Mouse (Mus musculus): ENCODE measurements around the gene Gm17490. TPM values are rescaled to one million over a fixed set of nuclear protein-coding genes. Genes with fewer than 3 reads are reported as not detected.

Gene Gm17490
- polyA plus RNA-seq, 1 experiment, result not detected

DNA sequence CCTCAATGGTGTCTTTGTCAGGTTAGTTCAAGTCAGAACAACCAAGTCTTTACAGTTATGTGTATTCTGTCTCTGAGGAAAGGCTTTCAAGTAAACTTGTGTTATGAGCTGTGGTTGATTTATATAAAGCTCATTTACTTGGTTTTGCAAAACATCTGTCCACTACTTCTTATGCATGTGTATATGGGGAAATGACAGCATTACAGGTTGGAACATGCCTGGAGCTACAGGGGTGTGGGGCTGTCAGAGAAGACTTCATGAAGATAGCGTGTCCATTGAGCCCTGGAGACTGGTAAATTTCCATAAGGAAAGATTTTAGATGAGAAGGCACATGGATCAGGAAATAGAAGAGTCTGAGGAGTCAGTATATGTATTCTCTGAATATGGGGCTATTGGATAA is 18.0 kb upstream of the Gm17490 start:
- TF ChIP-seq GATA1 (IDR thresholded peaks at IDR 0.05; ENCODE audit: low read length), result no peak

DNA sequence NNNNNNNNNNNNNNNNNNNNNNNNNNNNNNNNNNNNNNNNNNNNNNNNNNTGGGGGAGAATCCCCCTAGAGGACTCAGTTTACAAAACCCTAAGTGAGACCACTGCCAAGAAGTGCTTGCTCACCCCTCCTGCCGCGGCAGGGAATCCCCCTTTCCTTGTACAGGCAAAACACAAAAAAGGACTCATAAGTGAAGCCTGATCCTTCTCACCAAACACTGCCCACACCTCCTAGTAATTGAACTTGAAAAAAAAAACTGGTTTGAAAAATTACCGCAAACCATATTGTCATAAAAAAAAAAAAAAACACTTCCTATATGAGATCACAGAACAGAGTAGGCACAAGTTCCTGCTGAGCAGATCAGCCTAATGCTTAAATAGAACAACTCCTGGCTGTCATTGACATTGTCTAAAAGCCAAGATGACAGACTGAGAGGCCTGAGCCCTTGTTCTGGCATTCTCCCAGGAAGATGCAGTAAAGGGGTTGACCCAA is 16.4 kb upstream of the Gm17490 start, which contains the start of gene Il2ra:
TSS of gene Il2ra (plus strand) at position 357 of the 491 bp plus-strand sequence.
- no peak for TF ChIP-seq GATA1 (IDR thresholded peaks at IDR 0.05; ENCODE audit: low read length)

DNA sequence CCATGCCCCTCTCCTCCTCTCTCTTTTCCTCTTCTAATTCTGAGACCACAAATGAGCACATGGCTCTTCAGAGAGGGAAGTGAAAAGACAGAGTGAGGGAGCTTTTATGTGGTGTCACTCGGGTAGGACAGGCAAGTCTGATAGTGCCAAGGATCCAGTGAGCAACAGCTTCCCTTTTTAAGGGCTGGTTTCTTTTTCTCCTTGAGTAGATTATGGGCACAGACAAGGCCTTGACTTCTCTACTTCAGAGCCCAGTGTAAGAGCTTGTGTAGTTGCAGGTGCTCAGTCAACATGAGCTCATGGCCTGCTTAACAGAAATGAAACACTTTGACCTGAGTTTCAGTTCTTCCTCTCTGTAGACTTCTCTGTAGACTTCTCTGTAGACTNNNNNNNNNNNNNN is 11.1 kb upstream of the Gm17490 start:
- no peak for TF ChIP-seq GATA1 (IDR thresholded peaks at IDR 0.05; ENCODE audit: low read length)

DNA sequence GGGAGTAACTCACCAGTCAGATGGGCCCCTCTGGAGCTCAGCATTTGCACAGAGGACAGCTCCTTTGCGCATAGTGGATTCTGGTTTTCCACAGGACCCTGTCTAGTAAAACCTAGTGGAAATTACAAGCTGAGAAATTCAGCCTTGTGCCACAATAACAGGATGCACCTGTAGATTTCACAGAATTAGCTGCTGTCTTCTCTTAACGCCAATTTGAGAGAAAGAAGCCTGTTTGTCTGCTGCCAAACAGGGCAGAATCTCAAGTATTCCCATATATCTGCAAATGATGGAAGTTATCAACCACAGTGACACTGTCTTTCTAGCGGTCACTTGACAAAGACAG is 10.0 kb upstream of the Gm17490 start:
- no peak for TF ChIP-seq GATA1 (IDR thresholded peaks at IDR 0.05; ENCODE audit: low read length)

DNA sequence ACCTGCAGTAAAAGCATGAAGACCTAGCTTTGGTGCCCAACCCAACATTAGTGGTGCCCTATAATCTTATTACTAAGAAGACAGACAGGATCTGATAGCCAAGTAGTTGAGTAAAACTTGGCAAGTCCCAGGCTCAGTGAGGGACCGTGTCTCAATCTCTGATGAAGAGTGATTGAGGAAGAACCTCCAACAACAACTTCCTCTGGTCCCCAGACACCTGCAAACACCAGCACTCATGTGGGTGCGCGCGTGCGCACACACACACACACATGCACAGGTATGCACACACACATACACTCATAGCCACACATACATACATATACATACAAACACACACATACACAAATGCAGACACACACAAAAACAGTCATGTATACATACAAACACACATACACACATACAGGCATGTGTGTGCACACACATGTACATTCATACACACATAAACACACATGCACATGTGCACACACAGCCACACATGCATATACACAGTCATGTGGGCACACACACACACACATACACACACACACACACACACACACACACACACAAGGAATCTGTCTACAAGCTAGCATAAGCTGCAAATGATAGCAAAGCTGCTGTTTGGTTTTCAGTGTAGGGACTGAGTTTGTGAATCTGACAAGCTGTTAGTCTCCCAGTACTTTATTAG is 9.5 kb upstream of the Gm17490 start:
- TF ChIP-seq GATA1 (IDR thresholded peaks at IDR 0.05; ENCODE audit: low read length), result no peak

DNA sequence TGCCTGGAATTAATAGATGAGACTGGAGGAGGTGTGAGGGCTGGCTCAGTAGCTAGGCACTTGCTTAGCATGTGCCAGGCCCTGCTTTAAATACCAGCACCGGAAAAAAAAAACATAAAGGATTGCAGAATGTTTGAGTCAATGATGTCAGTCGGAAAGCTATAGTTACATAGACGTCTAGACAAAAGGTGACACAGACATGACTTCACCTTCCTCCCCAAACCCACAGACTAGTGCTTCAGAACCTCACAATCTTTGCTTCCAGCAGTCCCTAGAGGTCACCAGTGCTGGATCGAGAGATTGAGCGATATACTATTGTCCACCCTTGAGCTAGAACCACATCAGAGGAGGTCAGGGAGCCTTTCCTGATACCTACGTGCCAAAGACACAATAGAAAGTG is 9.0 kb upstream of the Gm17490 start:
- TF ChIP-seq GATA1 (IDR thresholded peaks at IDR 0.05; ENCODE audit: low read length), result no peak

DNA sequence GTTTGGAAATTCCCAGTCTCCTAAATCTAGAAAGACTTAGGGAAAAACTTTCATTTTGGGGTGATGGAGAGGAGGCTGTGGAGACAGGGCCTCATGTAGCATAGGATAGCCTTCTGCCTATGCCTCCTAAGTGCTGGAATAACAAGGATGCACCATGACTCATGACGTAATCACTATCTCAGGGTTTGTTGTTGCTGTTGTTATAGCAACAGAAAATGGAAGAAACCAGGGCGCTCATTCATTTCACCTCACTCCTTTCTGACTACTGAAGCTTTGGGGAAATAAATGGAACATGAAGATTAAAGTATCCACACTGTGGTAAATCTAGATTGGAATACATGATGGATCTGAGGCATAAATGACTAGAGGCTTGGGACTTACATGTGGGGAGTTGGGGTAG is 2.3 kb downstream of the Gm17490 start:
- TF ChIP-seq GATA1 (IDR thresholded peaks at IDR 0.05; ENCODE audit: low read length), result no peak

DNA sequence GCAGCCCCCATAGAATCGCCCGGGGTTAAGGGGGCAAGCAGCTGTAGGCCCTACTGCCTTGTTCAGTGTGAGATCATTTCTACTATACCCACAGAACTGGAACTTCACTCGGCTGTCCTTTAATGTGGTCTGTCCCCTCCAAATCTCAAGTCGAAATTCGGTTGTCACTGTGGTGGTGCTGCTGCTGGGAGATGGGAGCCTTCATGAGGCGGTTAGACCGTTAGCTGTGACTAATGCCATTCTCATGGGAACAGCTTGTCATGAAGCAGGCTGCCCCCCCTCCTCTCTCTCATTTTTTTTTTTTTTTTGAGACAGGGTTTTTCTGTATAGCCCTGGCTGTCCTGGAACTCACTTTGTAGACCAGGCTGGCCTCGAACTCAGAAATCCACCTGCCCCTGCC is 2.9 kb downstream of the Gm17490 start:
- no peak for TF ChIP-seq GATA1 (IDR thresholded peaks at IDR 0.05; ENCODE audit: low read length)

DNA sequence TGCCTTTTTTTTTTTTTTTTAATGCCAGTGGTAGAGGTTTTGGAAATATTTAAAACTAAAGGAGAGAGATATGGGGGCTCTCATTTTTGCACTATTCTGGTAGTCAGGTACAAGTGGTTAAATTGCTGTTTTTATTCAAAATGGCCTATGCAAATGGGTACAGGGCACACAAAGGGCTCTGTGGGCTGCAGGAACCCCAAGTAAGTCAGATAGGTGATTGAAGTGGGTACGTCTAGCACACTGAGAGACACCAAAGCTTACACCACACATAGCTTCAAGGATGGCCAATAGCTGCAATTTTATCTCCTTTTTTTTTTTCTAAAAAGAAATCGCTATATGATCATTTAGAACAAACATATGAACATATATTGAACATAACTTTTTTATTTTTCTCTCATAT is 6.5 kb downstream of the Gm17490 start:
- no peak for TF ChIP-seq GATA1 (IDR thresholded peaks at IDR 0.05; ENCODE audit: low read length)

DNA sequence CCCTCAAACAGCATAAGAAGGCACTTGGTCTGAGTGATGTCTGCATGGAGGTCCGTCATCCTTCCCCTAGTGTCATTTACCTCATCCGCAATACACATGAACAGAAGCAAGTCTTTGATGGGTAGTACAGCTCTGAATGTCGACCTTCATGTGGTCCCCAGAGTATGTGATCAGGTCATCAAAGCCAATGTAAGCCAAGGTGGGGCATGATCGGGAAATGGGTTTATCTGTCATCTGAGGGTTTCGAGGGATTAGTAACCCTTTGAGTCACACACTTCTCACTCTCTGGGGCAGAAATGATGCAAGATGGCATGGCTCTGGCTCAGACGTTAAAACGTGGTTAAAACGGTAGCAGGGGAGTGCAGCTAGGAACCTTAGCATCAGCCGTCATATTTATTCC is 9.2 kb downstream of the Gm17490 start:
- no peak for TF ChIP-seq GATA1 (IDR thresholded peaks at IDR 0.05; ENCODE audit: low read length)

DNA sequence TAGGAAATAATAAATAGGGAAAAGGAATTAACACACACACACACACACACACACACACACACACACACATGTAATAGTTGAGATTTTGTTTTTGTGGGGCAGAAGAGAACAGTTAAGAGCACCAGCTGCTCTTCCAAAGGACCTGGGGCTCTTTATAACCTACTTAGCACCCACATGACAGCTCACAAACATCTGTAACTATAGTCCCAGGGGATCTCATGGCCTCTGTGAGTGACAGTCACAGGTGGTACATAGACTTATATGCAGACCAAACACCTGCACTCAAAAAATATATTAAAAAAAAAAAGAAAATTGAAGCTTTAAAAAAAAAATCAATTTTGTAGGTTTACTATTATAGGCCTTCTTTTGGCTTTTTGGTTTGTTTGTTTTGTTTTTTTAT is 21.2 kb downstream of the Gm17490 start:
- no peak for TF ChIP-seq GATA1 (IDR thresholded peaks at IDR 0.05; ENCODE audit: low read length)

DNA sequence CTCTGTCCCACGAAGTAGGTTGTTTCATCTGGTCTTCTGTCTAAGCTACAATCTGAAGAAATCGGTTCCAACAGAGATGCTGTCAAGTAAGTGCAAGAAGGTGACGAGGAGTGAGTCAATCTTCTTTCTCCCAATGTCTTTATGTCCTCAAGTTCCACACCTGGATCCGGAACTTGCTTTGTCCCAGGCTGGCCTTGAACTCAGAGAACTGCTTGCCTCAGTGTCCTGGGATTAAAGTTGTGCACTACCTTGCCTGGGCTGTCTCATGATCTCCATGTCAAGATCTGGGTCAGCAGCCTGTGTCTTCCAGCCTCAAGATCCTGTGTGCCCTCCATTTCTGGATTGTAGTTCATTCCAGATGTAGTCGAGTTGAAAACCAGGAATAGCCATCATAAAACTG is 22.0 kb downstream of the Gm17490 start, which contains the start of gene Rbm17:
TSS of gene Rbm17 (minus strand) at position 101 of the 400 bp plus-strand sequence.
- TF ChIP-seq GATA1 (IDR thresholded peaks at IDR 0.05; ENCODE audit: low read length), result no peak

DNA sequence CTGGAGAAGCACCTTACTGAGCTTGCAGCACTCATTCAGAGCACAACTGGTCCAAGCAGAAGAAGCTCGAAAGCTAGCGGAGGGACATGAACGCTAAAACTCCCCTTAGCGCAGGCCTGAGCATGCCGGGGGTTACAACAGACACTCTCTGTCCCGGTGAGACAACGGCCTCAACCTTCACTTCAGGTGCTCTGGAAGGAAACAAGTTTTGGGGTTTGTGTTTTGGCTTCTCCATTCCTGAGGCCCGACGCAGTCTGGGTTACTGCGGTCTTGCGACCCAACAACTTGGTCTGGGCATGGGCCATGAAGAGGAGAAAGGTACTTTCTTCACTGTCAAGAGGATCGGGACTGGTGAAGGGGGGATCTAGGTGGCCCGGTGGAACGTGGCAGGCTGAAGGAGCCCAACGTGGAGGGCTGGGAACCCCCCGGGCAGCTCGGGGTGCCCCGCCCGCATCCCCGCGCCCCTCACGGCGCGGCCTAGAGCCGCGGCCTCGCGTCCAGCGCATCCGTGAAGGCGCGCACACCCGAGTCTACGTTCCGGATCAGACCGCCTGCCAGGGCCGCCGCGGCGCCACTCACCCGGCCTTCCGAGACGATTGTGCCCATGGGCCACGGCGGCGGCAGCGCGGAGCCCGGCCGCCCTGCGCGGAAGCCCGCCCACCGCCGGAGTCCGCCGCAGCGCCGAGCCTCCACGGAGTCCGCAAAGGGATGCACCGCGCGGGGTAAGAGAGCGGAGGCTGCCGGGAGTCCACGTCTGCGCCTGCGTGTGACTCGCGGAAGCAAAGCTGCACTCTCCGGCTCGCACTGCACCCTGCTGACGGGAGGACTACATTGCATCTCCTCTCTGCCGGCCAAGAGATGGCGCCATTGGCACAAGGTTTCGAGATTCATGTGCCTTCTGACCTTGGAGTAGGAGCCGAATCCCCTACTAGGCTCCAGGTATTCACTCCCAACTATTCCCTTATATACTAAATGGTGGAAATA is 23.3 kb downstream of the Gm17490 start:
- TF ChIP-seq GATA1 (IDR thresholded peaks at IDR 0.05; ENCODE audit: low read length), result no peak

DNA sequence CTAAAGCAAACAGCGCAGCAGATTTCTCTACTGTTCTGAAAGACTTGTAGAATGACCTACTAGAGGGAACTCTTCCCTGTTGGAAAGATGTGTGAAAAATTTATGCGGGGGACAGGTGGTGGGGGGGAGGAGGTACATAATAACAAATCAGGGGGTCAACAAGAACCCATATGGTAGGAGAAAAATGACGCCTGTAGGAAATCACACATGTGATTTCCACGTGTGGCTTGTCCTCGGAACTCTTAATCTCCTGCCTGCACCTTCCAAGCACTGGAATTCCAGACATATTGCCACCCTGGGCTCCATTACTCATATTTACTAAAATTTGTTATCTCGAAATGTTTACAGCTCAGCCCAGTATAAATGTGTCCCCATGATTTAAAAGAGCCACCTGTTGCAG is 24.3 kb downstream of the Gm17490 start:
- no peak for TF ChIP-seq GATA1 (IDR thresholded peaks at IDR 0.05; ENCODE audit: low read length)

DNA sequence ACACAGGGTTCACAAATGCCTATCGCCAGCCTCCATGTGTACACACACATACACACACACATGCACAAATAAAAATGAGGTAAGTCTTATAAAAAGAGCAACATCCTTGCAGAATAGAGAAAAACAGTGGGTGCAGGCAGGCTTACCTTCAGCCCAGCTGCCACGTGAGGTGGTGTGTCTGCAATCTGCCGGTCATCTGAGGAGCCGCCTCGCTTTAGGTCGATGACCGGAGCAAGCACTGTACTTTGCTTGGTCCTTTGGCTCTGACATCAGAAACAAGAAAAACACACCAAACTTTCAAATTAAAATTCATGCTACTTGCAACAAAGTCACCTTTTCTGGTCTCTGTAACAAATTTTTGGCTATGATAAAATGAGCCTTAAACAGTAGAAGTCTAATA is 28.2 kb downstream of the Gm17490 start:
- TF ChIP-seq GATA1 (IDR thresholded peaks at IDR 0.05; ENCODE audit: low read length), result no peak

DNA sequence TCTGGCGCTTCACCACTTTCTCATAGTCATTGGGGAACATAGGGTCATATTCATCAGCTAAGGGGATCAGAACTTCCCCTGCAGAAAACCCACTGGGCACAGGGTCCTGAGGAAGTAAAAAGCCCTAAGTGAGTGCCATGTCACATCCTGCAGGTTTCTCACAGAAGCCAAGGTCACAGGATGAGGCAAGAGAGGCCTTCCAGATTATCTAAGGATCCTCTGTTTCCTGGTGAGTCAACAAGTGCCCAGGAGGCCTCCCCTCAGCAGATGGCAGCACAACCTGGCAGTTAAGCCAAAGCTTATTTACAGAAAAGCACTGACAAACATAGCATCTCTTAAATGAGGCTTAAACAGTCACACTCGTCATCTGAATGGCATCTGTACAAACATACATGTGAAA is 29.4 kb downstream of the Gm17490 start:
- TF ChIP-seq GATA1 (IDR thresholded peaks at IDR 0.05; ENCODE audit: low read length), result no peak
